Mouse (Mus musculus) liver, postnatal 0 days (tissue): Measurements from ENCODE around the gene Fam189b. TPM values are rescaled to one million over a fixed set of nuclear protein-coding genes. Genes with fewer than 3 reads are reported as not detected.

Source experiments
- ATAC-seq: fragments of 200-750 bp; cut with Nextera tagmentation; 2 replicates; pipeline ENCODE4 v1.8.0; 2017; ENCODE audit warnings: mild to moderate bottlenecking, moderate library complexity
- DNase-seq: peaks from one replicate; pipeline ENCODE4 v3.0.0-alpha.2; 2016
- H3K27ac ChIP-seq: fragments of 300-500 bp; sonication (generic); 2 replicates; pipeline ENCODE4 v1.5.1; 2014; ENCODE audit warnings: antibody characterized with exemption, moderate library complexity, mild to moderate bottlenecking, low read depth
- H3K27me3 ChIP-seq: fragments of 300-500 bp; sonication (generic); 2 replicates; pipeline ENCODE4 v1.6.1; 2014; ENCODE audit warnings: low read length, control low read depth, mixed read lengths; ENCODE audit not compliant: insufficient read depth
- H3K36me3 ChIP-seq: fragments of 300-500 bp; sonication (generic); replicated peaks from 2 replicates; pipeline ENCODE4 v1.6.1; 2014; ENCODE audit warnings: mild to moderate bottlenecking, control low read depth, low read length, moderate library complexity, mixed read lengths; ENCODE audit not compliant: insufficient read depth
- H3K4me1 ChIP-seq: fragments of 300-500 bp; sonication (generic); 2 replicates; pipeline ENCODE4 v1.6.1; 2014; ENCODE audit warnings: antibody characterized with exemption, mild to moderate bottlenecking, control low read depth; ENCODE audit not compliant: insufficient read depth
- H3K4me2 ChIP-seq: fragments of 300-500 bp; sonication (generic); 2 replicates; pipeline ENCODE4 v1.6.1; 2014; ENCODE audit warnings: low read depth, mild to moderate bottlenecking, low read length, moderate library complexity, mixed read lengths
- H3K4me3 ChIP-seq: fragments of 300-500 bp; sonication (generic); 2 replicates; pipeline ENCODE4 v1.5.1; 2014; ENCODE audit warnings: low read depth, low read length
- H3K9ac ChIP-seq: fragments of 300-500 bp; sonication (generic); replicated peaks from 2 replicates; pipeline ENCODE4 v1.6.1; 2014; ENCODE audit warnings: mild to moderate bottlenecking, moderate library complexity
- H3K9me3 ChIP-seq: fragments of 300-500 bp; sonication (generic); 2 replicates; pipeline ENCODE4 v1.6.1; 2016; ENCODE audit warnings: mild to moderate bottlenecking, control low read depth, low read length, mixed read lengths
- CTCF ChIP-seq: sonication (generic); IDR thresholded peaks from 2 replicates; pipeline ENCODE4 v1.5.1; 2016; ENCODE audit warnings: antibody characterized with exemption, low read depth
- EP300 ChIP-seq: IDR thresholded peaks from 2 replicates; pipeline ENCODE4 v1.6.1; 2016; ENCODE audit warnings: antibody characterized with exemption, low read depth, mild to moderate bottlenecking
- WGBS: fragments of 180-500 bp; shearing (Covaris S2); extraction: QIAGEN DNeasy Blood & Tissue Kit; methylation state at CpG from one replicate; pipeline ENCODE4 v1.1.7; 2014; ENCODE audit not compliant: insufficient replicate concordance; 5-methylcytosine and 5-hydroxymethylcytosine counted together
- polyA plus RNA-seq: library from polyadenylated mRNA; unstranded; fragments of >200 nt; fragmentation: Nextera tagmentation; extraction: Ambion mirVana; gene quantifications from 2 replicates; pipeline ENCODE4 v1.2.1, GENCODE M21; 2015

Fam189b gene
- polyA plus RNA-seq, 1 experiment from 2014 or later: 2.1 TPM

DNA sequence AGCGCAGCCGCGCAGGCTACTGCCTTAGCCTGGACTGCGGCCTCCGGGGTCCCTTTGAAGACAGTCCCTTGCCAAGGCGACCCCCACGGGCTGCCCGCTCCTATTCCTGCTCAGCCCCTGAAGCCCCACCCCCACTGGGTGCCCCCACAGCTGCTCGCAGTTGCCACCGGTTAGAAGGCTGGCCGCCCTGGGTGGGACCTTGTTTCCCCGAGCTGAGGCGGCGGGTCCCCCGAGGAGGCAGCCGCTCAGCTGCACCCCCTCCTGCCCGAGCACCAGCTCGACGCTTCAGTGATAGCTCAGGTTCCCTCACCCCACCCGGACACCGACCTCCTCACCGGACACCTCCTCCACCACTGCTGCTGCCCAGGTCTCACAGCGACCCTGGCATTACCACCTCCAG is 4.3 kb downstream of the Fam189b start:
- 0 out of 2 replicates have a peak overlapping the region, but pooled peaks have one; percentile 16 for H3K27ac ChIP-seq
- ATAC-seq (no peak), DNase-seq (no peak)
- H3K9me3 ChIP-seq: no peaks in the 10 kb centered on the region
- no peaks in the 10 kb centered on the region for H3K27me3 ChIP-seq
- H3K9ac ChIP-seq: no peak overlapping the region
- no peak for TF ChIP-seq EP300
- WGBS: 53% methylated on average over 23 of the region's 23 CpGs
- H3K36me3 ChIP-seq: peaks cover 4% of the 10 kb centered on the region
- peak overlapping the region; percentile 29; the same call in 1 of the 2 replicates for H3K4me2 ChIP-seq
- no peak overlapping the region for H3K4me3 ChIP-seq
- peaks cover 16% of the 10 kb centered on the region for H3K4me1 ChIP-seq

DNA sequence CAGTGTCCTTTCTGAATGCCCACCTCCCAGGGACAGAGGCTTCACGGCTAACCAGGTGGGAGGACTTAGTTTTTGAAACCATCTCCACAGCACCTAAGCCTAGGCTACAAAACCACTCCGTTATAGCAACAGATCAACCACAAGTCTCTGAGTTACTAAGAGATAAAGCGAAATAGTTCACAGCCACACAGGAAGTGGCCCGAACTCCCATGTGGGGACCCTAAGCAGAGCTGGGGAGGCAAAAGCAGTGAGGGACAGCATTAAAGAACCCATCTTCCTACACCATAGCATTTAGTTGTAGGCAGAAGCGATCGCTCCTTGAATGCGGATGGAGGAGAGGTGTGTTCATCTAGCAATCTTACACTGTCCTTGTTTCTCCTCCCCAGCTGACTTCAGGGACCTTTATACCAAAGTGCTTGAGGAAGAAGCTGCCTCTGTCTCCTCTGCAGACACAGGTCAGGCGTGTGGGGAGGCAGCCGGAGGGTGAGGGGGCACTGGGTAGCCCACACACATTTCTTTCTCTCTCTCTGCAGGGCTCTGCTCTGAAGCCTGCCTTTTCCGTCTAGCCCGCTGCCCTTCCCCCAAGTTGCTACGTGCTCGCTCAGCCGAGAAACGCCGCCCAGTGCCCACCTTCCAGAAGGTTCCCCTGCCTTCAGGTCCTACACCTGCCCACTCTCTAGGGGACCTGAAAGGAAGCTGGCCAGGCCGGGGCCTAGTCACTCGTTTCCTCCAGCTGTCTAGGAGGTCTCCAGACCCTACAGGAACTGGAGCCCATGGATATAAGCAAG is 4.9 kb downstream of the Fam189b start:
- WGBS: 63% methylated on average over 18 of the region's 18 CpGs
- 0 out of 2 replicates have a peak overlapping the region, but pooled peaks have one; percentile 16 for H3K27ac ChIP-seq

DNA sequence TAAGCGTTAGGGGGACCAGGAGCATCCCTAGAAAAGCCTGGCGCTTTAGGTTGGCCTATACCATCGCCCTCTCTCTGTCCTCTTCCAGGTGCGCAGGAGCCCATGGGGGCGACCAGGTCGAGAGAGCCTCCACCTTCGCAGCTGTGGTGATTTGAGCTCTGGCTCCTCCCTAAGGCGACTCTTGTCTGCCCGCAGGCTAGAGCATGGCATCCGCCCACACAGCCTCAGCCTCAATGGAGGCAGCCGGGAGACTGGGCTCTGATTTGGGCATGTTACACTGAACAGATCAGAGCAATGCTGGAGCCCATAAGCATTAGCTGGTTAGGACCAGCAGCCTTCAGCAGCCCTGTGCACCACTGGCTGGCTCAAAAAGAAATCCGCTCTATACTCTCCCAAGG is 5.5 kb downstream of the Fam189b start:
- no peak overlapping the region for H3K4me3 ChIP-seq
- H3K4me1 ChIP-seq: peaks cover 3% of the 10 kb centered on the region
- TF ChIP-seq CTCF: no peak
- TF ChIP-seq EP300: no peak
- no peak overlapping the region for H3K9ac ChIP-seq
- ATAC-seq (no peak), DNase-seq (no peak)
- 79% methylated on average over 12 of the region's 12 CpGs for WGBS
- no peak overlapping the region for H3K27ac ChIP-seq
- H3K4me2 ChIP-seq: no peak overlapping the region
- no peaks in the 10 kb centered on the region for H3K9me3 ChIP-seq
- H3K27me3 ChIP-seq: no peaks in the 10 kb centered on the region
- no peaks in the 10 kb centered on the region for H3K36me3 ChIP-seq

More for the DNA sequence above, 4.9 kb downstream of the Fam189b start:
- ATAC-seq (no peak), DNase-seq (no peak)
- Histone ChIP-seq H3K9ac (no peak overlapping the region), H3K9me3 (no peaks in the 10 kb centered on the region), H3K27me3 (no peaks in the 10 kb centered on the region), H3K4me1 (peaks cover 9% of the 10 kb centered on the region), H3K4me2 (peak overlapping the region; percentile 29; the same call in 1 of the 2 replicates), H3K36me3 (no peaks in the 10 kb centered on the region), H3K4me3 (no peak overlapping the region)
- TF ChIP-seq EP300 (no peak), CTCF (no peak)

DNA sequence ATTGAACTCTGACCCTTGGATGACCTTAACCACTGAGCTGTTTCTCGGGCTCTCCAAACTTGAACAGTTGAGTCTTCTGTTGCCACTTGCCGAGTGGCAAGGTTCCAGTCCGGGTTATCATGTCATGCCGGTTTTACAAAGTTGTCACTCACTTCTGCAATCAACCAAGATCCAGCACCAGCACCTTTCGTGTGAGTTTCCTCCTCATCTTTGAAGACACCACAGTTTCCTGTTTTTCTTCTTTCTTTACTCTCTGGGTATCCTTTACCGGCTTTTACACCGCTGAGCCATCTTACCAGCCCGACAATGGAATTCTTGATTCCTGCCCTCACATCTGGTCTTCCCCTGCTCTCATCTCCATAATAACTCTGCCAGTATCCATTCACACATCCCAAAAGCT is 7.5 kb downstream of the Fam189b start:
- Histone ChIP-seq H3K4me2 (no peak overlapping the region), H3K4me1 (no peaks in the 10 kb centered on the region), H3K9me3 (no peaks in the 10 kb centered on the region), H3K27me3 (no peaks in the 10 kb centered on the region), H3K9ac (no peak overlapping the region), H3K27ac (no peak overlapping the region), H3K36me3 (no peaks in the 10 kb centered on the region), H3K4me3 (no peak overlapping the region)
- DNase-seq (no peak), ATAC-seq (no peak)
- WGBS: 29% methylated on average over 8 of the region's 8 CpGs
- no peak for TF ChIP-seq EP300
- no peak for TF ChIP-seq CTCF

DNA sequence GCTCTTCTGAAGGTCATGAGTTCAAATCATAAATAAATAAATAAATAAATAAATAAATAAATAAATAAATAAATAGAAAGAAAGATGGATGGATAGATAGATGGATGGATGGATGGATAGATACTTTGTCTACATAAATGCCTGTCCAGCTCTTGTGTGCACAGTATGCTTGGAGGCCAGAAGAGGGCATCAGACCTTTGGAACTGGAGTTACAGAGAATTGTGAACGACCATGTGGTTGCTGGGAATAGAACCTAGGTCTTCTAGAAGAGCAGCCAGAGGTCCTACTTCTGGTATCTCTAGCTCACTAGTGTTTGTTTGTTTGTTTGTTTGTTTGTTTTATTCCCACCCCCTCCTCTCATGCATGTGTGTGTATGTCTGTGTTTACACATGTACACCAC is 10.4 kb downstream of the Fam189b start:
- Histone ChIP-seq H3K4me1 (peaks cover 6% of the 10 kb centered on the region), H3K4me3 (no peak overlapping the region), H3K27ac (no peak overlapping the region), H3K36me3 (no peaks in the 10 kb centered on the region), H3K27me3 (no peaks in the 10 kb centered on the region), H3K9ac (no peak overlapping the region), H3K9me3 (no peaks in the 10 kb centered on the region), H3K4me2 (no peak overlapping the region)
- WGBS: 68% methylated on average over 1 of the region's 1 CpGs
- ATAC-seq (no peak), DNase-seq (no peak)
- no peak for TF ChIP-seq EP300
- TF ChIP-seq CTCF: peak; percentile 33

DNA sequence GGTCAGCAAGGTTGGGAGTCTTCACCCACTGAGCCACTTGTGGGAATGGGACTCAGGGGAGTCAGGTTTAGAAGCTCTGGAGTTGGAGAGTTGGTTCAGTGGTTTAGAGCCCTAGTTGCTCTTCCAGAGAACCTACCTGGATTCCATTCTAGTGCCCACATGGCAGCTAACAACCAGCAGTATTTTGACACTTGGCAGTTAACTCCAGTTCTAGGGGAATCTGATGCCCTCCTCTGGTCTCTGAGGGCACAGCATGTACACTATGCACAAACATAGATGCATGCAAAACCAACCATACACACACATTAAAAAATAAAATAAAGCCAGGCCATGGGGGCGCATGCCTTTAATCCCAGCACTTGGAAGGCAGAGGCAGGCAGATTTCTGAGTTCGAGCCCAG is 10.9 kb downstream of the Fam189b start:
- H3K36me3 ChIP-seq: no peaks in the 10 kb centered on the region
- WGBS: 84% methylated on average over 2 of the region's 2 CpGs
- no peak overlapping the region for H3K9ac ChIP-seq
- TF ChIP-seq CTCF: peak; percentile 56
- no peak for TF ChIP-seq EP300
- ATAC-seq (no peak), DNase-seq (no peak)
- H3K27me3 ChIP-seq: no peaks in the 10 kb centered on the region
- H3K4me3 ChIP-seq: no peak overlapping the region
- H3K4me2 ChIP-seq: no peak overlapping the region
- H3K9me3 ChIP-seq: no peaks in the 10 kb centered on the region
- no peak overlapping the region for H3K27ac ChIP-seq
- peaks cover 6% of the 10 kb centered on the region for H3K4me1 ChIP-seq
